Mouse (Mus musculus) MEL (cell line): ENCODE results near the gene Herc2. TPM values are rescaled to one million over a fixed set of nuclear protein-coding genes. Genes with fewer than 3 reads are reported as not detected.

Experiments used
- DNase-seq: peaks from one replicate; pipeline ENCODE4 v3.0.0; 2011; ENCODE audit warnings: low read depth, low spot score
- H3K27ac ChIP-seq: 2 replicates; pipeline ENCODE4 v1.5.1; 2012; ENCODE audit warnings: low read depth, mild to moderate bottlenecking, control low read depth, low read length, moderate library complexity; ENCODE audit not compliant: control insufficient read depth
- H3K27me3 ChIP-seq, 2 experiments: fragments of 150-350 bp in 1 of 2; sonication (generic) in 1 of 2; 2 replicates each; pipeline ENCODE4 v1.6.1; 2012; ENCODE audit warnings: low read length in 2 of 2, mild to moderate bottlenecking in 2 of 2, improper control_type of control experiment in 1 of 2, moderate library complexity in 1 of 2; ENCODE audit not compliant: insufficient read depth in 2 of 2, control insufficient read depth in 1 of 2
- H3K36me3 ChIP-seq, 2 experiments: 2 replicates each; pipeline ENCODE4 v1.6.1; 2012 to 2014; ENCODE audit warnings: low read length in 2 of 2, improper control_type of control experiment in 1 of 2, inconsistent platforms in 1 of 2, mild to moderate bottlenecking in 1 of 2; ENCODE audit not compliant: insufficient read depth in 2 of 2, control insufficient read depth in 1 of 2
- H3K4me1 ChIP-seq, 2 experiments: fragments of 150-350 bp in 1 of 2; sonication (generic) in 1 of 2; 2 replicates each; pipeline ENCODE4 v1.6.1; 2012; ENCODE audit warnings: low read length in 2 of 2, improper control_type of control experiment in 1 of 2, mild to moderate bottlenecking in 1 of 2; ENCODE audit not compliant: insufficient read depth in 2 of 2, control insufficient read depth in 1 of 2
- H3K4me3 ChIP-seq, 2 experiments: fragments of 150-350 bp in 1 of 2; sonication (generic) in 1 of 2; 2 replicates each; pipeline ENCODE4 v1.5.1; 2012; ENCODE audit warnings: low read depth in 2 of 2, low read length in 2 of 2, mild to moderate bottlenecking in 2 of 2, moderate library complexity in 2 of 2, control low read depth in 1 of 2, improper control_type of control experiment in 1 of 2; ENCODE audit not compliant: control insufficient read depth in 1 of 2, insufficient read depth in 1 of 2
- H3K79me2 ChIP-seq: 2 replicates; pipeline ENCODE4 v1.6.1; 2012; ENCODE audit warnings: mild to moderate bottlenecking, low read length, moderate library complexity; ENCODE audit not compliant: control insufficient read depth, poor library complexity, insufficient read depth
- H3K9ac ChIP-seq: 2 replicates; pipeline ENCODE4 v1.6.1; 2012; ENCODE audit warnings: low read depth, mild to moderate bottlenecking, control low read depth, low read length, moderate library complexity; ENCODE audit not compliant: control insufficient read depth, poor library complexity, severe bottlenecking
- H3K9me3 ChIP-seq: fragments of 150-350 bp; sonication (generic); replicated peaks from 2 replicates; pipeline ENCODE4 v1.6.1; 2012; ENCODE audit warnings: mild to moderate bottlenecking, low read length, improper control_type of control experiment, moderate library complexity; ENCODE audit not compliant: insufficient read depth
- CTCF ChIP-seq, 3 experiments: IDR thresholded peaks in 2 of 3; conservative IDR thresholded peaks in 1 of 3; 2 replicates each; pipeline ENCODE4 v1.5.1; 2011 to 2012; ENCODE audit warnings: low read length in 3 of 3, low read depth in 2 of 3, mild to moderate bottlenecking in 2 of 3, improper control_type of control experiment in 1 of 3, inconsistent platforms in 1 of 3, mixed read lengths in 1 of 3, moderate library complexity in 1 of 3; ENCODE audit not compliant: control insufficient read depth in 1 of 3, insufficient read depth in 1 of 3, poor library complexity in 1 of 3, severe bottlenecking in 1 of 3
- E2F4 ChIP-seq: IDR thresholded peaks from 2 replicates; pipeline ENCODE4 v1.6.1; 2011; ENCODE audit warnings: low read depth, low read length, improper control_type of control experiment, borderline replicate concordance
- ELF1 ChIP-seq: IDR thresholded peaks from 2 replicates; pipeline ENCODE4 v1.6.1; 2014; ENCODE audit warnings: low read depth, mild to moderate bottlenecking, inconsistent platforms, low read length, improper control_type of control experiment, moderate library complexity
- EP300 ChIP-seq, 2 experiments: IDR thresholded peaks; 2 replicates each; pipeline ENCODE4 v1.6.1; 2011; ENCODE audit warnings: improper control_type of control experiment in 2 of 2, low read length in 2 of 2, low read depth in 1 of 2, mild to moderate bottlenecking in 1 of 2
- GATA1 ChIP-seq: IDR thresholded peaks from 2 replicates; pipeline ENCODE4 v1.6.1; 2011; ENCODE audit warnings: low read depth, low read length, improper control_type of control experiment
- HCFC1 ChIP-seq: IDR thresholded peaks from 2 replicates; pipeline ENCODE4 v1.6.1; 2012; ENCODE audit warnings: low read depth, mild to moderate bottlenecking, inconsistent platforms, low read length, improper control_type of control experiment, moderate library complexity
- JUND ChIP-seq: IDR thresholded peaks from 2 replicates; pipeline ENCODE4 v1.6.1; 2011; ENCODE audit warnings: low read depth, mild to moderate bottlenecking, improper control_type of control experiment, low read length
- MAX ChIP-seq: IDR thresholded peaks from 2 replicates; pipeline ENCODE4 v1.6.1; 2011; ENCODE audit warnings: low read length, improper control_type of control experiment
- MAZ ChIP-seq: IDR thresholded peaks from 2 replicates; pipeline ENCODE4 v1.6.1; 2012; ENCODE audit warnings: low read depth, mild to moderate bottlenecking, inconsistent platforms, low read length, improper control_type of control experiment
- MXI1 ChIP-seq: IDR thresholded peaks from 2 replicates; pipeline ENCODE4 v1.6.1; 2011; ENCODE audit warnings: mild to moderate bottlenecking, low read depth, low read length, improper control_type of control experiment
- MYB ChIP-seq: IDR thresholded peaks from 2 replicates; pipeline ENCODE4 v1.6.1; 2011; ENCODE audit warnings: mild to moderate bottlenecking, low read depth, low read length, improper control_type of control experiment
- NELFE ChIP-seq: IDR thresholded peaks from 2 replicates; pipeline ENCODE4 v1.6.1; 2011; ENCODE audit warnings: low read depth, low read length, improper control_type of control experiment
- POLR2A ChIP-seq, 2 experiments: IDR thresholded peaks; 2 replicates each; pipeline ENCODE4 v1.6.1; 2011 to 2012; ENCODE audit warnings: low read length in 2 of 2, mild to moderate bottlenecking in 2 of 2, control low read depth in 1 of 2, improper control_type of control experiment in 1 of 2, low read depth in 1 of 2, moderate library complexity in 1 of 2; ENCODE audit not compliant: control insufficient read depth in 1 of 2, insufficient read depth in 1 of 2, poor library complexity in 1 of 2
- POLR2AphosphoS2 ChIP-seq: IDR thresholded peaks from 2 replicates; pipeline ENCODE4 v1.6.1; 2011; ENCODE audit warnings: low read length, improper control_type of control experiment
- POLR2AphosphoS5 ChIP-seq: IDR thresholded peaks from 2 replicates; pipeline ENCODE4 v1.6.1; 2012; ENCODE audit warnings: low read depth, borderline replicate concordance, mild to moderate bottlenecking, inconsistent platforms, low read length, moderate library complexity, mixed read lengths
- RCOR1 ChIP-seq: IDR thresholded peaks from 2 replicates; pipeline ENCODE4 v1.6.1; 2012; ENCODE audit warnings: low read depth, mild to moderate bottlenecking, inconsistent platforms, low read length, improper control_type of control experiment
- SMC3 ChIP-seq: IDR thresholded peaks from 2 replicates; pipeline ENCODE4 v1.6.1; 2011; ENCODE audit warnings: low read depth, low read length, improper control_type of control experiment
- TAL1 ChIP-seq: IDR thresholded peaks from 2 replicates; pipeline ENCODE4 v1.6.1; 2012; ENCODE audit warnings: mild to moderate bottlenecking, inconsistent platforms, low read length, moderate library complexity, mixed read lengths
- TBP ChIP-seq: IDR thresholded peaks from 2 replicates; pipeline ENCODE4 v1.8.0; 2011; ENCODE audit warnings: low read depth, low read length, improper control_type of control experiment
- TCF12 ChIP-seq: IDR thresholded peaks from 2 replicates; pipeline ENCODE4 v1.6.1; 2014; ENCODE audit warnings: low read depth, mild to moderate bottlenecking, inconsistent platforms, low read length, improper control_type of control experiment, moderate library complexity
- UBTF ChIP-seq: IDR thresholded peaks from 2 replicates; pipeline ENCODE4 v1.6.1; 2012; ENCODE audit warnings: low read depth, mild to moderate bottlenecking, inconsistent platforms, low read length, improper control_type of control experiment, moderate library complexity, borderline replicate concordance; ENCODE audit not compliant: insufficient read depth
- USF2 ChIP-seq, 2 experiments: IDR thresholded peaks; 2 replicates each; pipeline ENCODE4 v1.6.1; 2011 to 2012; ENCODE audit warnings: improper control_type of control experiment in 2 of 2, low read length in 2 of 2, borderline replicate concordance in 1 of 2, inconsistent platforms in 1 of 2, low read depth in 1 of 2, mild to moderate bottlenecking in 1 of 2; ENCODE audit not compliant: insufficient read depth in 1 of 2
- ZC3H11A ChIP-seq: IDR thresholded peaks from 2 replicates; pipeline ENCODE4 v1.6.1; 2012; ENCODE audit warnings: low read depth, mild to moderate bottlenecking, inconsistent platforms, low read length, improper control_type of control experiment
- ZMIZ1 ChIP-seq: IDR thresholded peaks from 2 replicates; pipeline ENCODE4 v1.6.1; 2012; ENCODE audit warnings: low read depth, mild to moderate bottlenecking, inconsistent platforms, low read length, improper control_type of control experiment, moderate library complexity
- ZNF384 ChIP-seq: IDR thresholded peaks from 2 replicates; pipeline ENCODE4 v1.6.1; 2012; ENCODE audit warnings: low read depth, mild to moderate bottlenecking, inconsistent platforms, low read length, improper control_type of control experiment
- polyA plus RNA-seq, 2 experiments: library from polyadenylated mRNA; stranded (reverse) in 1 of 2; unstranded in 1 of 2; fragments of >175 nt in 1 of 2; fragments of >200 nt in 1 of 2; gene quantifications; 2 replicates each; pipeline versions ENCODE4 v1.2.1 to v1.2.4; 2012; ENCODE audit warnings: low replicate concordance in 2 of 2, low read depth in 1 of 2; ENCODE audit not compliant: insufficient read length in 2 of 2, insufficient read depth in 1 of 2, missing spikeins in 1 of 2
- total RNA-seq: library from RNA; depleted of rRNA; stranded (reverse); fragments of 300-350 nt; gene quantifications from 2 replicates; pipeline ENCODE4 v1.2.3, GENCODE M21; 2012

Herc2 gene
- total and polyA plus RNA-seq, 3 experiments, result 20.7 to 389 (median 32.0) TPM

DNA sequence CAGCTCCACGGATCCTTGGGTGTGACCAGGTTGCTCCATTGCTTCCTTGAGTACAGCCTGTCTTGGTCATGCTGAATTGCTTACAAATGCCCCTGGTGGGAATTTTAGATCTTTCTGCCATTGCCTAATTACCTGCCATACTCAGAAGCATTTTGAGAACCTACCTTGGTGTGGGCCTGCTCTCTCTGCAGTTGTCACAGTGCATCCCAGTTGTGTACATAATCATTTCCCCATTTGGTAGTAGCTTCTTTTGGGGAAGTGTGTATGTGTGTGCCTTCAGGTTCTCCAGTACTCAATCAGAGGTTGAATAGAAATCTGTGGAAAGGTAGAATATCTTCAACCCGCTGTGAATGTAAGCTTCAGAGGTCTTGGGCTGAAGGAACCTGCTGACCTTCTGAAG, 153.3 kb downstream of the Herc2 start:
- no peaks in the 10 kb centered on the region for H3K27me3 ChIP-seq
- DNase-seq, result no peak
- H3K4me1 ChIP-seq, result no peaks in the 10 kb centered on the region
- no peaks in the 10 kb centered on the region for H3K9me3 ChIP-seq
- H3K36me3 ChIP-seq, result peaks cover 0 to 8% of the 10 kb centered on the region in 2 experiments; a peak in 1 of 4 replicates
- no peak overlapping the region for H3K4me3 ChIP-seq
- H3K9ac ChIP-seq, result no peak overlapping the region
- TF ChIP-seq GATA1, result no peak
- no peak for TF ChIP-seq EP300 (IDR thresholded peaks at IDR 0.05; ENCODE audit: low read depth in 1 of 2, low read length in 2 of 2)
- no peak for TF ChIP-seq MYB
- no peak for TF ChIP-seq TAL1
- TF ChIP-seq NELFE, result no peak
- no peak for TF ChIP-seq MAX
- TF ChIP-seq USF2 (IDR thresholded peaks at IDR 0.05; ENCODE audit: borderline replicate concordance in 1 of 2, insufficient read depth in 1 of 2, low read depth in 1 of 2, low read length in 2 of 2), result no peak
- H3K27ac ChIP-seq, result no peak overlapping the region
- no peaks in the 10 kb centered on the region for H3K79me2 ChIP-seq

- no peak overlapping the region for H3K4me3 ChIP-seq
- H3K9me3 ChIP-seq, result no peaks in the 10 kb centered on the region
- H3K27ac ChIP-seq, result no peak overlapping the region
- H3K9ac ChIP-seq, result no peak overlapping the region
- no peaks in the 10 kb centered on the region for H3K27me3 ChIP-seq
- TF ChIP-seq ELF1 (no peak), MXI1 (no peak), E2F4 (no peak), CTCF (IDR thresholded peaks at IDR 0.05 in 2 of 3, conservative IDR thresholded peaks at IDR 0.05 in 1 of 3; ENCODE audit: control insufficient read depth in 1 of 3, insufficient read depth in 1 of 3, low read depth in 2 of 3, low read length in 3 of 3, poor library complexity in 1 of 3, severe bottlenecking in 1 of 3) (no peak), TBP (no peak), MAX (no peak), POLR2A (IDR thresholded peaks at IDR 0.05; ENCODE audit: control insufficient read depth in 1 of 2, insufficient read depth in 1 of 2, low read depth in 1 of 2, low read length in 2 of 2, poor library complexity in 1 of 2) (no peak), UBTF (no peak), TAL1 (no peak)
- TF ChIP-seq, all 39 proteins: peak for 0
- H3K4me1 ChIP-seq, result no peaks in the 10 kb centered on the region
- DNase-seq, result no peak
- peaks cover 0 to 8% of the 10 kb centered on the region in 2 experiments; a peak in 1 of 4 replicates for H3K36me3 ChIP-seq
- H3K79me2 ChIP-seq, result no peaks in the 10 kb centered on the region
Observed at GRCm38 (mm10) chr7:56204877-56205276, 154.9 kb downstream of the Herc2 start.

- Histone ChIP-seq H3K4me1 (no peaks in the 10 kb centered on the region), H3K27me3 (no peaks in the 10 kb centered on the region), H3K36me3 (peaks cover 0 to 9% of the 10 kb centered on the region in 2 experiments; a peak in 2 of 4 replicates), H3K27ac (no peak overlapping the region), H3K4me3 (no peak overlapping the region), H3K9ac (no peak overlapping the region), H3K79me2 (no peaks in the 10 kb centered on the region), H3K9me3 (no peaks in the 10 kb centered on the region)
- no peak for TF ChIP-seq MAZ
- no peak for TF ChIP-seq JUND
- TF ChIP-seq ZMIZ1, result no peak
- TF ChIP-seq POLR2AphosphoS5, result no peak
- TF ChIP-seq RCOR1, result no peak
- TF ChIP-seq POLR2AphosphoS2, result no peak
- no peak for TF ChIP-seq USF2 (IDR thresholded peaks at IDR 0.05; ENCODE audit: borderline replicate concordance in 1 of 2, insufficient read depth in 1 of 2, low read depth in 1 of 2, low read length in 2 of 2)
- TF ChIP-seq MXI1, result no peak
- no peak for TF ChIP-seq SMC3
- TF ChIP-seq EP300 (IDR thresholded peaks at IDR 0.05; ENCODE audit: low read depth in 1 of 2, low read length in 2 of 2), result no peak
- TF ChIP-seq HCFC1, result no peak
- no peak for TF ChIP-seq ZC3H11A
- no peak for TF ChIP-seq GATA1
- TF ChIP-seq TCF12, result no peak
- no peak for TF ChIP-seq ZNF384
- no peak for DNase-seq
Observed at GRCm38 (mm10) chr7:56220811-56221210, 170.8 kb downstream of the Herc2 start.
